Mouse (Mus musculus): Measurements from ENCODE around the gene Sytl1. TPM values are rescaled to one million over a fixed set of nuclear protein-coding genes. Genes with fewer than 3 reads are reported as not detected.

Gene Sytl1
- polyA plus RNA-seq, 1 experiment from 2014 or later = 4.0 TPM

GRCm38 (mm10) chr4:133285950-133286349 lies 23.0 kb upstream of the Sytl1 start:
- ATAC-seq = peak; percentile 69
- WGBS = 71% methylated on average over 5 of the region's 5 CpGs
- no peak overlapping the region for H3K4me2 ChIP-seq (ENCODE audit: low read depth, low read length)
- H3K4me3 ChIP-seq (ENCODE audit: low read length) = no peak overlapping the region
- H3K9me3 ChIP-seq (ENCODE audit: control insufficient read depth, low read length) = no peaks in the 10 kb centered on the region
- H3K9ac ChIP-seq (ENCODE audit: low read depth, low read length) = no peak overlapping the region
- H3K36me3 ChIP-seq (ENCODE audit: control insufficient read depth, insufficient read depth, low read length) = no peaks in the 10 kb centered on the region
- H3K27me3 ChIP-seq (replicated peaks; ENCODE audit: control insufficient read depth, insufficient read depth, low read length) = no peaks in the 10 kb centered on the region
- no peak overlapping the region for H3K27ac ChIP-seq (ENCODE audit: low read length)
- H3K4me1 ChIP-seq (ENCODE audit: control insufficient read depth, insufficient read depth, low read length) = peaks cover 8% of the 10 kb centered on the region

GRCm38 (mm10) chr4:133285299-133285698 lies 22.4 kb upstream of the Sytl1 start:
- Histone ChIP-seq H3K36me3 (ENCODE audit: control insufficient read depth, insufficient read depth, low read length) (no peaks in the 10 kb centered on the region), H3K4me3 (ENCODE audit: low read length) (no peak overlapping the region), H3K27ac (ENCODE audit: low read length) (no peak overlapping the region), H3K4me1 (ENCODE audit: control insufficient read depth, insufficient read depth, low read length) (peaks cover 8% of the 10 kb centered on the region), H3K27me3 (replicated peaks; ENCODE audit: control insufficient read depth, insufficient read depth, low read length) (no peaks in the 10 kb centered on the region), H3K9me3 (ENCODE audit: control insufficient read depth, low read length) (no peaks in the 10 kb centered on the region), H3K4me2 (ENCODE audit: low read depth, low read length) (no peak overlapping the region), H3K9ac (ENCODE audit: low read depth, low read length) (no peak overlapping the region)
- WGBS = 82% methylated on average over 3 of the region's 3 CpGs
- no peak for ATAC-seq

GRCm38 (mm10) chr4:133282656-133283055 lies 19.7 kb upstream of the Sytl1 start:
- Histone ChIP-seq H3K9me3 (ENCODE audit: control insufficient read depth, low read length) (no peaks in the 10 kb centered on the region), H3K9ac (ENCODE audit: low read depth, low read length) (peak overlapping the region; percentile 21; the same call in 1 of the 2 replicates), H3K27me3 (replicated peaks; ENCODE audit: control insufficient read depth, insufficient read depth, low read length) (no peaks in the 10 kb centered on the region), H3K4me3 (ENCODE audit: low read length) (no peak overlapping the region), H3K36me3 (ENCODE audit: control insufficient read depth, insufficient read depth, low read length) (no peaks in the 10 kb centered on the region), H3K27ac (ENCODE audit: low read length) (peak overlapping the region; percentile 47), H3K4me2 (ENCODE audit: low read depth, low read length) (no peak overlapping the region), H3K4me1 (ENCODE audit: control insufficient read depth, insufficient read depth, low read length) (peaks cover 8% of the 10 kb centered on the region)
- WGBS = 26% methylated on average over 4 of the region's 4 CpGs
- no peak for ATAC-seq

- WGBS = 29% methylated on average over 5 of the region's 5 CpGs
Measured at GRCm38 (mm10) chr4:133281951-133282481, 19.1 kb upstream of the Sytl1 start.

GRCm38 (mm10) chr4:133281513-133281912 lies 18.6 kb upstream of the Sytl1 start:
- ATAC-seq = no peak
- Histone ChIP-seq H3K4me2 (ENCODE audit: low read depth, low read length) (no peak overlapping the region), H3K4me3 (ENCODE audit: low read length) (no peak overlapping the region), H3K27me3 (replicated peaks; ENCODE audit: control insufficient read depth, insufficient read depth, low read length) (no peaks in the 10 kb centered on the region), H3K4me1 (ENCODE audit: control insufficient read depth, insufficient read depth, low read length) (peaks cover 11% of the 10 kb centered on the region), H3K9ac (ENCODE audit: low read depth, low read length) (no peak overlapping the region), H3K36me3 (ENCODE audit: control insufficient read depth, insufficient read depth, low read length) (no peaks in the 10 kb centered on the region), H3K9me3 (ENCODE audit: control insufficient read depth, low read length) (no peaks in the 10 kb centered on the region), H3K27ac (ENCODE audit: low read length) (peak overlapping the region; percentile 47)
- 39% methylated on average over 7 of the region's 7 CpGs for WGBS

More at GRCm38 (mm10) chr4:133281951-133282481, 19.1 kb upstream of the Sytl1 start:
- H3K9me3 ChIP-seq (ENCODE audit: control insufficient read depth, low read length) = no peaks in the 10 kb centered on the region
- H3K4me1 ChIP-seq (ENCODE audit: control insufficient read depth, insufficient read depth, low read length) = peaks cover 8% of the 10 kb centered on the region
- no peak overlapping the region for H3K4me3 ChIP-seq (ENCODE audit: low read length)
- no peak overlapping the region for H3K4me2 ChIP-seq (ENCODE audit: low read depth, low read length)
- peak overlapping the region; percentile 21; the same call in 1 of the 2 replicates for H3K9ac ChIP-seq (ENCODE audit: low read depth, low read length)
- peak overlapping the region; percentile 47 for H3K27ac ChIP-seq (ENCODE audit: low read length)
- no peaks in the 10 kb centered on the region for H3K36me3 ChIP-seq (ENCODE audit: control insufficient read depth, insufficient read depth, low read length)
- no peak for ATAC-seq
- no peaks in the 10 kb centered on the region for H3K27me3 ChIP-seq (replicated peaks; ENCODE audit: control insufficient read depth, insufficient read depth, low read length)

GRCm38 (mm10) chr4:133278482-133278881 lies 15.6 kb upstream of the Sytl1 start:
- Histone ChIP-seq H3K4me1 (ENCODE audit: control insufficient read depth, insufficient read depth, low read length) (peaks cover 22% of the 10 kb centered on the region), H3K4me2 (ENCODE audit: low read depth, low read length) (no peak overlapping the region), H3K27me3 (replicated peaks; ENCODE audit: control insufficient read depth, insufficient read depth, low read length) (no peaks in the 10 kb centered on the region), H3K4me3 (ENCODE audit: low read length) (no peak overlapping the region), H3K9me3 (ENCODE audit: control insufficient read depth, low read length) (no peaks in the 10 kb centered on the region), H3K36me3 (ENCODE audit: control insufficient read depth, insufficient read depth, low read length) (no peaks in the 10 kb centered on the region), H3K9ac (ENCODE audit: low read depth, low read length) (peak overlapping the region; percentile 92; the same call in 1 of the 2 replicates), H3K27ac (ENCODE audit: low read length) (peak overlapping the region; percentile 76; the same call in 1 of the 2 replicates)
- no peak for ATAC-seq
- 90% methylated on average over 3 of the region's 3 CpGs for WGBS

- H3K4me2 ChIP-seq (ENCODE audit: low read depth, low read length) = peak overlapping the region; percentile 72
- H3K9ac ChIP-seq (ENCODE audit: low read depth, low read length) = peak overlapping the region; percentile 92
- H3K4me1 ChIP-seq (ENCODE audit: control insufficient read depth, insufficient read depth, low read length) = peaks cover 22% of the 10 kb centered on the region
- ATAC-seq = peak; percentile 34; the same call in 1 of the 2 replicates
- peak overlapping the region; percentile 63 for H3K4me3 ChIP-seq (ENCODE audit: low read length)
- no peaks in the 10 kb centered on the region for H3K36me3 ChIP-seq (ENCODE audit: control insufficient read depth, insufficient read depth, low read length)
- H3K27me3 ChIP-seq (replicated peaks; ENCODE audit: control insufficient read depth, insufficient read depth, low read length) = no peaks in the 10 kb centered on the region
- 22% methylated on average over 6 of the region's 6 CpGs for WGBS
- H3K9me3 ChIP-seq (ENCODE audit: control insufficient read depth, low read length) = no peaks in the 10 kb centered on the region
- peak overlapping the region; percentile 76 for H3K27ac ChIP-seq (ENCODE audit: low read length)
Measured at GRCm38 (mm10) chr4:133278067-133278466, 15.2 kb upstream of the Sytl1 start.

- no peaks in the 10 kb centered on the region for H3K27me3 ChIP-seq (replicated peaks; ENCODE audit: control insufficient read depth, insufficient read depth, low read length)
- peaks cover 20% of the 10 kb centered on the region for H3K4me1 ChIP-seq (ENCODE audit: control insufficient read depth, insufficient read depth, low read length)
- no peaks in the 10 kb centered on the region for H3K9me3 ChIP-seq (ENCODE audit: control insufficient read depth, low read length)
- no peaks in the 10 kb centered on the region for H3K36me3 ChIP-seq (ENCODE audit: control insufficient read depth, insufficient read depth, low read length)
- peak within 1 kb of the TSS; percentile 63 for H3K4me3 ChIP-seq (ENCODE audit: low read length)
- H3K9ac ChIP-seq (ENCODE audit: low read depth, low read length) = peak within 1 kb of the TSS; percentile 92
- H3K4me2 ChIP-seq (ENCODE audit: low read depth, low read length) = peak within 1 kb of the TSS; percentile 72
- peak within 1 kb of the TSS; percentile 76 for H3K27ac ChIP-seq (ENCODE audit: low read length)
- peak; percentile 97 for ATAC-seq
- WGBS = under 1% methylated on average over 72 of the region's 73 CpGs
Measured at GRCm38 (mm10) chr4:133277104-133278026, 14.5 kb upstream of the Sytl1 start, which contains the start of gene Tmem222. Gene Tmem222 (minus strand): TSS chr4:133277792.

GRCm38 (mm10) chr4:133270929-133271328 lies 8.0 kb upstream of the Sytl1 start:
- no peak overlapping the region for H3K4me2 ChIP-seq (ENCODE audit: low read depth, low read length)
- H3K36me3 ChIP-seq (ENCODE audit: control insufficient read depth, insufficient read depth, low read length) = peaks cover 10% of the 10 kb centered on the region; the same call in 1 of the 2 replicates
- H3K9me3 ChIP-seq (ENCODE audit: control insufficient read depth, low read length) = no peaks in the 10 kb centered on the region
- H3K9ac ChIP-seq (ENCODE audit: low read depth, low read length) = no peak overlapping the region
- no peak overlapping the region for H3K27ac ChIP-seq (ENCODE audit: low read length)
- 89% methylated on average over 9 of the region's 9 CpGs for WGBS
- no peak for ATAC-seq
- H3K4me1 ChIP-seq (ENCODE audit: control insufficient read depth, insufficient read depth, low read length) = peaks cover 5% of the 10 kb centered on the region
- no peaks in the 10 kb centered on the region for H3K27me3 ChIP-seq (replicated peaks; ENCODE audit: control insufficient read depth, insufficient read depth, low read length)
- H3K4me3 ChIP-seq (ENCODE audit: low read length) = no peak overlapping the region

Data from intestine, embryonic 16.5 days (tissue).